In the genomic region with DNA sequence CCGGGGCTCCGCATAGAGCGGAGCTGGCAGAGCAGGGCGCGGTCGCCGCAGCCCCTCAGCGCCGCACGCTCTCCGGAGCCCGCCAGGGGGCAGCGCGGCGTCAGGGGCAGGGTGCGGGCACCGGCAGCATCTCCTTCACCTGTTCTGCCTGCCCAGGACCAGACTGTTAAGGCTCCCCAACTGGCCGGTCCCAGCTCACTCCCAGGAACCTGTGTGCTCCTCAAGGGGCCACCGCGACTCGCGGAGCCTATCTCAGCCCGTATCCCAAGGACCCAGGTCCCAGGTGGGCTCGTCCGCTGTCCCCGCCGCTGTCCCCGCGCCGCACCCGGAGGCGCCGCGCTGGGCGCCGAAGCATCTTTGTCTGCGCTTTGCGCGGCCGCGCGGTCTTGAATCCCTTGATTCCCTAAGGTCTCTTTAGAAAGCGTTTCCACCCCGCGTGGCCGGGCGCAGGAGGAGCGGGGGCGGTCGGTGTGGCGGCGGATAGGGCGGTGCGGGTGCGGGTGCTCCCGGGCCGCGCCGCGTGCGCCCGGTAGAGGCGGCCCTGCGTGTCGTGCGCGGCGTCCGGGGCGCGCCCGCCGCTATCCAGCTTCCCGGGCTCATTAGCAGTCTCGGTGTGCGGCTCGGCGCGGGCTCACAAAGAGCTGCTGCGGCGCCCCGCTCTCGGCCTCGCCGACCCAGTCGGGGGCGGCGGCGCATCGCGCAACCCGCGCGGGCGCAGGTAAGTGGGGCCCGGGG, we compare ENCODE assay signal across 8 mouse cellular contexts. TPM values are rescaled to one million over a fixed set of nuclear protein-coding genes. Genes with fewer than 3 reads are reported as not detected.
DNase-seq lines count a peak whose midpoint lies in the region; ATAC-seq and TF ChIP-seq lines count a peak whose summit lies in the region.

A gene (plus strand): TSS at position 171 of the 735 bp plus-strand sequence.

- peaks cover 27% of the 10 kb centered on the region for H3K27me3 ChIP-seq in lung, postnatal 0 days (replicated peaks; ENCODE audit: insufficient read depth, low read length)
- peaks cover 29% of the 10 kb centered on the region for H3K27me3 ChIP-seq in liver, embryonic 16.5 days (ENCODE audit: control insufficient read depth, insufficient read depth, low read depth, low read length)

- peak; percentile 17 for ATAC-seq in lung, postnatal 0 days
- peak; percentile 66 for ATAC-seq in frontal cortex, adult (ENCODE audit: low TSS enrichment)
- no peak for ATAC-seq in liver, embryonic 16.5 days (ENCODE audit: low read depth)

- no peak within 1 kb of the TSS for H3K9ac ChIP-seq in lung, postnatal 0 days (replicated peaks; ENCODE audit: low read depth)
- H3K9ac ChIP-seq in liver, embryonic 16.5 days (ENCODE audit: low read depth, low read length), result no peak within 1 kb of the TSS

- no peak for TF ChIP-seq EP300 in lung, postnatal 0 days (IDR thresholded peaks at IDR 0.05)

- 2% methylated on average over 62 of the region's 96 CpGs for WGBS in lung, postnatal 0 days
- 2% methylated on average over 89 of the region's 96 CpGs for WGBS in liver, embryonic 16.5 days (ENCODE audit: insufficient replicate concordance)

- H3K27ac ChIP-seq in lung, postnatal 0 days (ENCODE audit: low read length), result no peak within 1 kb of the TSS
- H3K27ac ChIP-seq in liver, embryonic 16.5 days (ENCODE audit: low read length), result no peak within 1 kb of the TSS

- H3K4me2 ChIP-seq in lung, postnatal 0 days (replicated peaks; ENCODE audit: low read depth, low read length), result peak within 1 kb of the TSS; percentile 66
- H3K4me2 ChIP-seq in liver, embryonic 16.5 days (ENCODE audit: low read depth, low read length), result peak within 1 kb of the TSS; percentile 49

- no peaks in the 10 kb centered on the region for H3K36me3 ChIP-seq in lung, postnatal 0 days (ENCODE audit: insufficient read depth, low read length)
- H3K36me3 ChIP-seq in liver, embryonic 16.5 days (ENCODE audit: control insufficient read depth, insufficient read depth), result no peaks in the 10 kb centered on the region

- H3K4me1 ChIP-seq in lung, postnatal 0 days (ENCODE audit: insufficient read depth, low read depth, low read length), result peaks cover 4% of the 10 kb centered on the region; the same call in 1 of the 2 replicates
- H3K4me1 ChIP-seq in liver, embryonic 16.5 days (ENCODE audit: control insufficient read depth, low read depth, low read length), result no peaks in the 10 kb centered on the region

- H3K9me3 ChIP-seq in lung, postnatal 0 days (ENCODE audit: low read length), result no peaks in the 10 kb centered on the region
- no peaks in the 10 kb centered on the region for H3K9me3 ChIP-seq in liver, embryonic 16.5 days (replicated peaks; ENCODE audit: control insufficient read depth, low read length)

- peak; percentile 57 for TF ChIP-seq CTCF in lung, postnatal 0 days (IDR thresholded peaks at IDR 0.05)

- H3K4me3 ChIP-seq in lung, postnatal 0 days (ENCODE audit: low read depth, low read length), result peak within 1 kb of the TSS; percentile 37
- peak within 1 kb of the TSS; percentile 36 for H3K4me3 ChIP-seq in liver, embryonic 16.5 days (ENCODE audit: low read depth, low read length)

- peak; percentile 28 for DNase-seq in lung, postnatal 0 days (ENCODE audit: low spot score)
- no peak for DNase-seq in lung, postnatal 36 days
- DNase-seq in cerebellum, adult 9-10 months, result peak; percentile 84
- peak; percentile 66 to 78 for DNase-seq in layer of hippocampus, adult 18-20 months (ENCODE audit: low spot score in 2 of 2)
- DNase-seq in right cerebral cortex, postnatal 4 days, result peak; percentile 83
- no peak for DNase-seq in gastrocnemius, adult 8-10 months (ENCODE audit: low spot score in 2 of 2)

RNA-seq across cellular contexts. Expression of the gene that starts here (rescaled TPM):
- polyA plus RNA-seq in lung, postnatal 0 days (2015; fragmentation: Nextera tagmentation; extraction: Ambion mirVana), result 1.1 and 1.3 TPM in 2 replicates
- total RNA-seq in layer of hippocampus, adult 18-20 months (2021), result 100 to 1,000 TPM; 247 to 248 TPM
- polyA plus RNA-seq in liver, embryonic 16.5 days (2015; fragmentation: Nextera tagmentation; extraction: Ambion mirVana), result 0.12 and 0.20 TPM in 2 replicates
- total RNA-seq in gastrocnemius, adult 8-10 months (2022), result under 1 TPM in 2 of 4 experiments, not detected in 2; 0.31 to 0.32 TPM

Comparison
In these comparisons a context has a peak if more than half of its experiments do, and no peak if none do; other contexts are left out.
1. RNA of the gene that starts here (total RNA-seq): 247 to 248 TPM in layer of hippocampus, adult 18-20 months; 0.31 to 0.32 TPM in gastrocnemius, adult 8-10 months; every median in the first group is over 100 times any median in the second.
2. DNase-seq: peak in lung, postnatal 0 days (single experiment), cerebellum, adult 9-10 months (single experiment), layer of hippocampus, adult 18-20 months (2 of 2) and right cerebral cortex, postnatal 4 days (single experiment); none in lung, postnatal 36 days (single experiment) and gastrocnemius, adult 8-10 months (0 of 2).